Mouse (Mus musculus) stomach, adult 2 months (tissue): ENCODE results near the gene Dnah2. TPM values are rescaled to one million over a fixed set of nuclear protein-coding genes. Genes with fewer than 3 reads are reported as not detected.

Experiments used
- polyA plus RNA-seq: library from polyadenylated mRNA; depleted of rRNA; stranded (reverse); fragments of >200 nt; gene quantifications from 2 replicates; pipeline ENCODE4 v1.2.3, GENCODE M21; 2012; rRNA removed

Dnah2 gene
- polyA plus RNA-seq = 0.01 and 0.08 TPM in 2 replicates

GRCm38 (mm10) chr11:69549060-69549656 is at the start of gene Dnah2:
Gene Dnah2, minus strand, starts transcription at chr11:69549110.

DNA sequence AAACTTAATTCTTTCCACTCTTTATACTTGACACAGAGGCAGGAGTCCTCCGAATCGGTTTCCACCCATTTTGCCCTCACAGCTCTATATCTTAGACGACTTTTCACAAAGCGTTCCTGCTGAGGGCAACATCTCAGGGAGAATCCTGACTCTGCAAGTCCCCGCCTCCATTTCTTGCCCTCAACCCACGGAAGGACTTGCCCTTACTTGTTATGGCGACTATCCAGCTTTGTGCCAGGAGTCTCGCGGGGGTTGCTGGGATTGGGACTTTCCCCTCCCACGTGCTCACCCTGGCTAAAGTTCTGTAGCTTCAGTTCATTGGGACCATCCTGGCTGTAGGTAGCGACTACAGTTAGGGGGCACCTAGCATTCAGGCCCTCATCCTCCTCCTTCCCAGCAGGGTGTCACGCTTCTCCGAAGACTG is 31.2 kb upstream of the Dnah2 start, which contains the start of the genes Wrap53 and Trp53:
Wrap53 (minus strand) TSS at position 165 of the 424 bp plus-strand sequence.
Trp53 (plus strand) TSS at position 269 of the 424 bp plus-strand sequence.

GRCm38 (mm10) chr11:69559851-69560765 is 11.2 kb upstream of the Dnah2 start, which contains the start of gene Efnb3:
Gene Efnb3, minus strand, starts transcription at chr11:69560205.

DNA sequence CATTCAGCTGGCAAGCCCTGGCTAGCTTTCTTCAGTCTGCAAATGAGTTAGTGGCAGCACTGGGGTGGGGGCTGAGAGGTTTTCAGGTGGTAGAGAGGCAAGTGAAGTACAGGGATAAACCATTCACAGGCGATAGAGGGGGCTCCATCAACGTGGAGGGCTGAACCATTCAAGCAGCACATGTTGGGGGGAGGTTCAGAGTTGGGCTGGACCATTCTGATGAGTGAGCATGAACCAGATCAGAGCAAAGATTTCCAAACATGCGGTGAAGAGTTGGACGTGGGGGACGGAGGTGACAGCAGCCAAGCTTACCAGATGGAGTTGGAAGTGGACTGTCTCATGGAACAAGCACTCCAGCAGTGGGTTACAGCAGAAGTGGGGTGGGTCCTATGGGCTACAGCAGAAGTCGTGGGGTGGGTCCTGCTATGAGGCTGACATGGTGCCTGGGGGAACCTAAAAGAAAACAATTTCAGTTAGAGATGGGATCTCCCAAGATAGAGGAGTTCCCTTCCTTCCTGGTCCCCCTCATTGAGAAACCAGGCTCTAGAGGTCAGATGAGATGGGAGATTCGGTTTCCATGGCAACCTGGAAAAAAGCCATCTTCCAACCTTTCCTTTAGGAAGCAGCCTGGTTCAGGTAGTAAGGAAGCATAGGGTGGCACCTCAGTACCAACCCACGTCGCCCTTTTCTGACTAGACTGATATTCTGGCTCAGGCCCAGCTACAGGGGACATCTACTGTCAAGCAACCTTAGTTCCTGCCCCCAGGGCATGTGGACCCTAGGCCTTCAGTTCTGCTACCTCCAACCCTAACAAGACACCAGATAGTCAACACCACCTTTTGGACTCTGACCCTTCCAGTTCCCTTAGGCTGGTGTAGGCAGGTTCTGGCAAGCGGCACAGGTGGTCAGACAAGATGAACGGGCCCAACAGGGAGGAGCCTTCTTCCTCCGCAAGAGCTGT is 135.4 kb downstream of the Dnah2 start, which contains the start of gene Kdm6b:
Kdm6b (minus strand) TSS at position 455 of the 961 bp plus-strand sequence.

GRCm38 (mm10) chr11:69398059-69398458 is 150.9 kb downstream of the Dnah2 start, which contains the start of gene Tmem88:
Gene Tmem88, minus strand, starts transcription at chr11:69398234.

DNA sequence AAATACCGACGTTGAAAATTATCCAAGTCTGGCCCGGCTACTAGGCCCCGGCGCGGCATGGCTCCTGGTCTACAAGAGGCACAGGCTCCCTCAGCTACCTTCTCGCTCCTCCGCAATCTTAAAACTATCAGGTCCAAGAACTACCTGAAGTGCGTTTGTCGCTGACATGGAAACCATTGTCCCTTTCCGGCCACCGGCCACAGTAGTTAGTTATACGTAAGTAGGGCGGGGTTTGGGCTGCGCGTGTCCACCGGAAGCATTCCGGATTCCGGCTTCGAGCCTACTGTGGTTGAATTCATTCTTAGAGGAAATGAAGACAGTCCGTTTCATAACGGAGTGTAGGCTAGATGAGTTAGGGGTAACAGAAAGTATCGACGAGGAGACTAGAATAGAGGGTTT is 153.7 kb downstream of the Dnah2 start, which contains the start of the genes Naa38 and Cyb5d1:
Naa38 (plus strand) TSS at position 253 of the 399 bp plus-strand sequence.
Cyb5d1 (minus strand) TSS at position 397 of the 399 bp plus-strand sequence.

Other genes starting within 250 kb of the Dnah2 start
- gene Cntrob, start 225.3 kb downstream of the Dnah2 start, polyA plus RNA-seq = 2.4 and 2.7 TPM in 2 replicates
- 11.5 and 14.4 TPM in 2 replicates for gene Trappc1, start 225.1 kb downstream of the Dnah2 start, polyA plus RNA-seq
- 0.76 and 1.3 TPM in 2 replicates for gene Kcnab3, start 222.9 kb downstream of the Dnah2 start, polyA plus RNA-seq
- 1.6 and 12.4 TPM in 2 replicates for gene Rnf227, start 208.6 kb downstream of the Dnah2 start, polyA plus RNA-seq
- 44.4 and 47.6 TPM in 2 replicates for gene Chd3, start 179.7 kb downstream of the Dnah2 start, polyA plus RNA-seq
- 96.6 and 133 TPM in 2 replicates for gene Naa38, start 153.6 kb downstream of the Dnah2 start, polyA plus RNA-seq
- 3.3 TPM in 2 replicates for gene Cyb5d1, start 153.5 kb downstream of the Dnah2 start, polyA plus RNA-seq
- 22.8 and 37.9 TPM in 2 replicates for gene Tmem88, start 150.9 kb downstream of the Dnah2 start, polyA plus RNA-seq
- 9.5 and 10.6 TPM in 2 replicates for gene Kdm6b, start 135.4 kb downstream of the Dnah2 start, polyA plus RNA-seq
- gene Efnb3, start 11.1 kb upstream of the Dnah2 start, polyA plus RNA-seq = 0.27 and 0.34 TPM in 2 replicates
- gene Wrap53, start 31.1 kb upstream of the Dnah2 start, polyA plus RNA-seq = 8.5 and 11.1 TPM in 2 replicates
- 22.0 and 27.4 TPM in 2 replicates for gene Trp53, start 31.2 kb upstream of the Dnah2 start, polyA plus RNA-seq
- 4.4 and 7.2 TPM in 2 replicates for gene Atp1b2, start 56.8 kb upstream of the Dnah2 start, polyA plus RNA-seq
- gene Shbg, start 68.8 kb upstream of the Dnah2 start, polyA plus RNA-seq = not detected in 2 replicates
- gene Sat2, start 72.9 kb upstream of the Dnah2 start, polyA plus RNA-seq = 0.60 and 0.94 TPM in 2 replicates
- gene Fxr2, start 83.9 kb upstream of the Dnah2 start, polyA plus RNA-seq = 26.3 and 30.1 TPM in 2 replicates
- 5.0 and 6.1 TPM in 2 replicates for gene Sox15, start 106.2 kb upstream of the Dnah2 start, polyA plus RNA-seq
- gene Mpdu1, start 113.5 kb upstream of the Dnah2 start, polyA plus RNA-seq = 79.1 and 96.6 TPM in 2 replicates
- 19.8 and 26.7 TPM in 2 replicates for gene Cd68, start 117.0 kb upstream of the Dnah2 start, polyA plus RNA-seq
- gene Eif4a1, start 123.3 kb upstream of the Dnah2 start, polyA plus RNA-seq = 47.2 and 66.8 TPM in 2 replicates
- 10.6 and 12.6 TPM in 2 replicates for gene Senp3, start 133.0 kb upstream of the Dnah2 start, polyA plus RNA-seq
- gene Tnfsf13, start 136.7 kb upstream of the Dnah2 start, polyA plus RNA-seq = 1.0 and 1.7 TPM in 2 replicates
- gene Tnfsf12, start 146.7 kb upstream of the Dnah2 start, polyA plus RNA-seq = 15.9 and 22.7 TPM in 2 replicates
- 4.2 and 5.1 TPM in 2 replicates for gene Tnfsfm13, start 147.0 kb upstream of the Dnah2 start, polyA plus RNA-seq
- 7.3 and 12.3 TPM in 2 replicates for gene Polr2a, start 209.5 kb upstream of the Dnah2 start, polyA plus RNA-seq
- gene Slc35g3, start 212.9 kb upstream of the Dnah2 start, polyA plus RNA-seq = 0.12 and 0.19 TPM in 2 replicates
- gene Zbtb4, start 216.8 kb upstream of the Dnah2 start, polyA plus RNA-seq = 10.3 and 17.5 TPM in 2 replicates
- 3.2 and 5.8 TPM in 2 replicates for gene Chrnb1, start 246.8 kb upstream of the Dnah2 start, polyA plus RNA-seq